Mouse (Mus musculus): ENCODE results near the gene Nudcd2. TPM values are rescaled to one million over a fixed set of nuclear protein-coding genes. Genes with fewer than 3 reads are reported as not detected.

Nudcd2 gene
- polyA plus RNA-seq (2012; rRNA removed): 23.2 and 25.7 TPM in 2 replicates

DNA sequence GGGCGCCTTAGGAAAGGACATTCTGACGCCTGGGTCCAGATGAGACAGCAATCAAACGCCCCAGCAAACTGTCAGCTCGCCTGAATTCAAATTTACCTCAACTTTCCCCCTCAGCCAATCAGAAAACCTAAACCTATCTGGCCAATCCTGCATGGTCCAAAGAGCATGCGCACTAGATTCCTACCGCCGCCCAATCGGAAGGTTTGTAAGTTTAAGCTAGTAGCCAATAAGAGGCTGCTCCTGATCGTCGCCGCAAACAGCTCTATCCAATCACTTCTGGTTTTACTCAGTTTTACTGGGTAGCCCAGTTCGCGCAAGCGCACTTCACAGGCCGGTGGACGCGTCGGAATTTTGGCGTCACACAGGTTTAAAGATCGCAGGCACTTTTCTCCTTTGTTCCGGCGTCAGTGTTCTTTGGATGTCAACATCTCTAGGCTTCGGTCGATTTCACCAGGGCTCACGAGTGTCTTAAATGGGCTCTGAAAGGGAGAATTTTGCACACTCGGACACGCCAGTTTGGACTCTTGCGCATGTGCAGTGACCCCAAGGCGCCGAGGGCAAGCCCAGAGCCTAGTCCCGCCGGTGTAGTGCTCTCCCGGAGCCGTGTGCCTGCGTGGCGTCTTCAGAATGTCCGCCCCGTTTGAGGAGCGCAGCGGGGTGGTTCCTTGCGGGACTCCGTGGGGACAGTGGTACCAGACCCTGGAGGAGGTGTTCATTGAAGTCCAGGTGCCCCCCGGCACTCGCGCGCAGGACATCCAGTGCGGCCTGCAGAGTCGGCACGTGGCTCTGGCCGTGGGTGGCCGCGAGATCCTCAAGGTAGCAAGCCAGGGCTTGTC lies at the start of gene Nudcd2, which contains the start of gene Hmmr:
TSS of gene Nudcd2 (plus strand) at position 329 of the 836 bp plus-strand sequence.
TSS of gene Hmmr (minus strand) at position 84 of the 836 bp plus-strand sequence.

DNA sequence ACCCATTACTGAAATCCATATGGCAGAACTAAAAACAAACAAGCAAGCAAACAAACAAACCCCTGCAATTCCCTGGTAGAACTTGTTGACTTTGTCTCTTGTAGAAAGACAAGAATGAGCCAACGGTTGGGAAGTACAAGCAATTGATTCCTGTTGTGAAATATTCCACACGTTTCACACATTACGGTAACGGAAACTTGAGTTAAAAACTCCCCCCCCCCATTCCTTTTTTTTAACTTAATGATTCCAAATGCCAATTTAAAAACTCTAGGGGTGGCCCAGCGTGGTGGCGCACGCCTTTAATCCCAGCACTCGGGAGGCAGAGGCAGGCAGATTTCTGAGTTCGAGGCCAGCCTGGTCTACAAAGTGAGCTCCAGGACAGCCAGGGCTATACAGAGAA lies 38.4 kb upstream of the Nudcd2 start, which contains the start of gene Mat2b:
TSS of gene Mat2b (minus strand) at position 101 of the 400 bp plus-strand sequence.

DNA sequence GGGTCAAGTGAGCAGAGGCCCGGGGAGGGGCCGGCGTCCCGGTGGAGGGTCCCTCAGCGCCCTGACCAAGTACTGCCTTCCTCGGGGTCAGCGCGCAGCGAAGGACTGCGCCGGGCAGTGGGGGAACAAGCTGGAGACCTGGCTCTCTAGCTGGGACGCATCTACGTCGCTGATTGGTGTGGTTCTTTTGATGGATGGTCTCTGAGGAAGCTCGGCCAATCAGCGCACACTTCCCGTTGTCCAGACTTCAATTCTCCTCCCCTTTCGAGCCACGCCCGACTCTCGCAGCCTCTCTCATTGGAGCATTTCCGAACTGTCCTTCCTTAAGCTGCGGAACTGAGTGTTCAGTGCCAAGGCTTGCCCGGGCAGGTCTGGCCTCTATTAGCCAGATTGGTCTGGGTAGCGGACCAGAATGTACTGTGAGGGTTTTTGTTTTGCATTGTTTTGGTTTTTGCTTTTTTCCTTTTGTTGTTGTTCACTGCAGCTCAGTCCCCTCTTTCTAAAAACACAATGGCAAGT lies 21.7 kb downstream of the Nudcd2 start, which contains the start of gene Ccng1:
TSS of gene Ccng1 (minus strand) at position 203 of the 519 bp plus-strand sequence.

Other genes with a start within 250 kb of the Nudcd2 start
- 53.4 and 54.5 TPM in 2 replicates for gene Mat2b, start 38.5 kb upstream of the Nudcd2 start, polyA plus RNA-seq (2012; rRNA removed)
- gene Hmmr, start 245 bp upstream of the Nudcd2 start, polyA plus RNA-seq (2012; rRNA removed): 3.7 and 4.4 TPM in 2 replicates
- gene Ccng1, start 21.6 kb downstream of the Nudcd2 start, polyA plus RNA-seq (2012; rRNA removed): 17.6 and 20.5 TPM in 2 replicates

Data from central nervous system, embryonic 18 days (tissue).